Mouse (Mus musculus): ENCODE measurements at regions not wholly inside any gene's neighbourhood (a gene's known extent, or its start where the extent isn't known, plus 50 kb on each side); places are given as distances from the start of the nearest gene placed in this dataset.

DNA sequence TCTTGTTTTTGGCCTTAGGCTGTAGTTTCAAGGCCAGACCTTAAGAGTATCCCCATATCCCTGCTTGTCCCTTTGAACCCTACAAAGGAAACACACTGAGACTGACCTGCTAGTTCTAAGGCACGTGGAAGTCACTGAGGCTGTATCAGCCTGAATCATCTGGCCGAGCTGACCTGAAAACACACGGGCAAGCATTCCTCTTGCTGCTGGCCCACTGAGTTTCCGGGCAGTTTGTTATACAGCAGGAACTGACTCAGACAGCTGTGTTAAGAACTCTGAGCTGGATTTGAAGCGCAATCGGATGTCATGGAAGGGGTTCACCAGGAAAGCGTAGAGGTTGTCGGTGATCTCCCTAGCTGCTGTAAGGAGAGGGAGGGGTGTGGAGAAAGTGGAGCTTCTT lies 75.9 kb upstream of the Zc3h12a start:
- no peak for DNase-seq (ENCODE audit: low spot score in 2 of 2)

- DNase-seq (ENCODE audit: low spot score in 2 of 2) = no peak
These were observed 74.1 kb upstream of the Zc3h12a start for GRCm38 (mm10) chr4:125201638-125202325.

DNA sequence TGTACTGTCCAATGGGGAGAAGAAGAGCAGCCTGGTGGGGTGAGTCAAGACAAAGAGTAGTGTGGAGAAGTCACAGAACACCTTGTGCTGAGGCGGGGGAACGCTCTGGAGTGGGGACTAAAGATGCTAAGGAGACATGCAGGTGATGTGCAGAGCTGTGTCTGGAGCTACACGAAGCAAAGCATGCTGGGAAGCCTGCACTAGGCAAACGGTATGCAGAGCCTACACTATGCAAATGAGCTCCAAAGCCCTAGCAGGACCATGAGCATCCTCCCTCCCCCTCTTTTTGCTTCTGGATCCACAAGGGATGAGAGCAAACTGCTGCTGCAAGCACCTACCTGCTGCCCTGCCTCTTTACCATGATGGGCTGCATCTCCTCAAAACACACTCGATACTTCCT lies 73.1 kb upstream of the Zc3h12a start:
- peak; percentile 36 to 38 for DNase-seq (ENCODE audit: low spot score in 2 of 2)

DNA sequence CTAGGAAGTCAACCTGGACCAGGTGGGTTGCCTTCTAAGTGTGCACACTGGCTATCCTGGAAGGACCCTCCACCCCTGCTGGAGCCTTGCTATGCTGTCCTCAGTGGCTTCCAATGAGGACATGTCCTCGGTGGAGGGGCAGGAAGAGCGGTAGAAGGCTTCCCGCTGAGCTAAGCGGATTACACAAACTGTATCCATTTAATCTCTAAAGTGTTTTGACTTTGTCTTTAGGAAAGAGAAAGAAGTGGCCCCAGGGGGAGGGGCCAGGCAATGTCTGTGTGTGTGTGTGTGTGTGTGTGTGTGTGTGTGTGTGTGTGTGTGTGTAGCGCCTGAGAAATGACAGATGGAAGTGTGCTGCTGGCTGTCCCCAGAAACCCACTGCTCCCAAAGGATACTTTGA lies 71.6 kb upstream of the Zc3h12a start:
- no peak for DNase-seq (ENCODE audit: low spot score in 2 of 2)

GRCm38 (mm10) chr4:125195901-125196435 lies 68.3 kb upstream of the Zc3h12a start:
- no peak for DNase-seq (ENCODE audit: low spot score in 2 of 2)

- no peak for DNase-seq (ENCODE audit: low spot score in 2 of 2)
These were observed 67.2 kb upstream of the Zc3h12a start for GRCm38 (mm10) chr4:125194722-125195380.

DNA sequence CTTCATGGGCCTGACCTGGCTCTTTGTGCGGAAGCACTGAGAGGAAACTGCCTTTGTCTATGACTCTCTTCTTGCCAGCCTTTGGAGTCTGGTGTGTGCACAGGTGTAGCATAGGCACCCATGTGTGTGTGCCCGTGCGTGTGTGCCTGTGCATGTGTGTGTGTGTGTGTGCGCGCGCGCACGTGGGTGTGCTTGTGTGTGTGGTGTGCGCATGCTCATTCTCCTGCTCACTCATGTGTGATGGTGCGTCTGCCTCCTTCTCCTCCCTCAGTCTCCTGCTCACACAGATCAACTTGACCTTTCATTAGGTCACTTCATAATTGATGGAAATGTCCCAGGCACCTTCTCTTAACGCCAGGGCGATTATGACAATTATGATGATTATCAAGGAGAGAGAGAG lies 66.7 kb upstream of the Zc3h12a start:
- peak in 1 of 2 experiments; percentile 12 for DNase-seq (ENCODE audit: low spot score in 2 of 2)

- DNase-seq (ENCODE audit: low spot score in 2 of 2) = peak; percentile 30 to 51
These were observed 64.0 kb upstream of the Zc3h12a start for GRCm38 (mm10) chr4:125191680-125192079.

DNA sequence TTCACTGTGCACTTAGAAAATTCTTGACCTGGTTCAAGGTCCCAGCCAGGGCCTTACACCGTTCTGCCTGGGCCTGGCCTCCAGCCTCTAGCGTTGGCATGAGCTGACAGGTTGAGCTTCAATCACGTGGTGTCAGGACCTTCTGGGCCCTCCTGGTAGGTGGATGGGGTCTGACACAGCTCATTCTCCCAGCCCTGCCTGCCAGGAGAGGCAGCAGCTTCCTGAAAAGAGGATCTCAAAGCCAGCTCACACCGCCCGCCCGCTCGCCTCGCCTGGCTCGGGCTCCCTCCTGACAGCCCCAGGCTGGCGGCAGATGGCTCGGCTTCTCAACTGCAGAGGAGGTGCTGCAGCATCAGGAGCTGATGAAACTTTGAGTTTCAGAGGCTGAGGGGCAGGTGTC lies 63.4 kb upstream of the Zc3h12a start:
- DNase-seq (ENCODE audit: low spot score in 2 of 2) = peak; percentile 77 to 78

GRCm38 (mm10) chr4:125189971-125190370 lies 62.3 kb upstream of the Zc3h12a start:
- DNase-seq (ENCODE audit: low spot score in 2 of 2) = no peak

DNA sequence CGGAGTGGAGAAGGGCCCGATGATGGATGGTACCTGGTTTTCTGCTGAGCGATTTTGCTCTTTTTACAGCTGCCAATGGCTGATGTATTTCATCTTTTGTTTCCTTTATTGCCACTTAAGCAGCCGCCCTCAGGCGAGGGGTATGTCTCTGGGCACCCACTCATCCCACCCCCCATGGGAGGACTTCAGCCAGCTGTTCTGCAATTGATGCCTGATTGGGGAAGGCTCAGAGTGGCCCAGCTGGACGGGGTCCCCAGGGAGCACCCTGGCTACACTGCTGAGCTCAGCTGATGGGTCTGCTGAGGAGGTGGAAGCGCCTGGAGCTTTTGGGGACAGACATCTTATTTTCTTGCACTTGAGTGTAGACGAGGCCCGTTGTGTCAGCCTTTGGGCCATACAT lies 58.6 kb upstream of the Zc3h12a start:
- no peak for DNase-seq (ENCODE audit: low spot score in 2 of 2)

- no peak for DNase-seq (ENCODE audit: low spot score in 2 of 2)
These were observed 57.4 kb upstream of the Zc3h12a start for GRCm38 (mm10) chr4:125185076-125185475.

GRCm38 (mm10) chr4:125180947-125181346 lies 53.3 kb upstream of the Zc3h12a start:
- DNase-seq (ENCODE audit: low spot score in 2 of 2) = no peak

DNA sequence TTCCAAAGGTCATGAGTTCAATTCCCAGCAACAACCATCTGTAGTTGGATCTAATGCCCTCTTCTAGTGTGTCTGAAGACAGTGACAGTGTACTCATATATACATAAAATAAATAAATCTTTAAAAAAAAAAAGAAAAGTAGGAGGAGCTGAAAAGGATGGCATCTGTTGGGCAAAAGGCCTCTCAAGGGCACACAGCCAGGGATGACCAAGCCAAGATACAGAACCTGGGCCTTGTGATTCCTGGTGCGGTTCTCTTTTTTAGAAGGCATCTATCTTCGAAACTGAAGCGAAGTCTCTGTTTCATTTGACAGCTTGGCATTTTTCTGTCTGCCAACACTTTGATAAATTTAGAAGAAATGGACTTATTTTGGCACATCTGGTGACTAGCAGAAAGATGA lies 50.9 kb upstream of the Zc3h12a start:
- DNase-seq (ENCODE audit: low spot score in 2 of 2) = no peak

DNA sequence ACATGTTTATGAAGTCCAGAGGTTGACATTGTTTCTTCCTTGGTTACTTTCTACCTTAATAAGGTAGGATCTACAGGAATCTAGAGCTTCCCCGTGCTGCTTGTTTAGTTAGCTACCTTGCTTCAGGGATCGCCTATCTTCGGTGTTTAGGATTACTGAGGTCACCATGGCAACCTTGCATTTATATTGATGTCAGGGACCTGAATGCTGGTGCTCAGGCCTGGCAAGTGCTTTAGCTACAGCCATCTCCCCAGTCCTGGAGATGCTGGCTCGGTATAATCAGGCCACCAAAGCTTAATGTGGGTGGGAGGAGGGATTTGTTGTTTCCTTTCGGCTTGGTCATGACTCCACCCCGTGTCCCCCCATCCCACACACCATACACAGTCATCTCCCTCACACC lies 50.0 kb upstream of the Zc3h12a start:
- no peak for DNase-seq (ENCODE audit: low spot score in 2 of 2)

Data from right cerebral cortex, postnatal 36 days (tissue).